Mouse (Mus musculus) lung, adult 18-20 months (tissue): Measurements from ENCODE around the gene Akap4.

ENCODE experiments used
- DNase-seq, 2 experiments: peaks; one replicate each; pipeline ENCODE4 v3.0.0; 2022; ENCODE audit warnings: mixed read lengths in 2 of 2

Gene Akap4

GRCm38 (mm10) chrX:7067219-7067618 lies at the start of gene Akap4:
Akap4 (plus strand) TSS chrX:7067519.
- no peak for DNase-seq

GRCm38 (mm10) chrX:7041519-7041918 lies 25.8 kb upstream of the Akap4 start, which contains the start of gene Ccnb3:
Ccnb3 (minus strand) TSS chrX:7041619.
- DNase-seq: no peak

- no peak for DNase-seq
Observed at GRCm38 (mm10) chrX:7057056-7057455, 10.3 kb upstream of the Akap4 start.

- no peak for DNase-seq
Observed at GRCm38 (mm10) chrX:7057634-7058033, 9.7 kb upstream of the Akap4 start.

GRCm38 (mm10) chrX:7064109-7064508 lies 3.2 kb upstream of the Akap4 start:
- DNase-seq: no peak

GRCm38 (mm10) chrX:7068002-7068401 lies 683 bp downstream of the Akap4 start:
- DNase-seq: peak; percentile 33 to 60

- no peak for DNase-seq
Observed at GRCm38 (mm10) chrX:7079820-7080429, 12.6 kb downstream of the Akap4 start.

- no peak for DNase-seq
Observed at GRCm38 (mm10) chrX:7085878-7086277, 18.6 kb downstream of the Akap4 start.

GRCm38 (mm10) chrX:7090323-7090722 lies 23.0 kb downstream of the Akap4 start:
- no peak for DNase-seq

- DNase-seq: no peak
Observed at GRCm38 (mm10) chrX:7102280-7102679, 35.0 kb downstream of the Akap4 start.

- no peak for DNase-seq
Observed at GRCm38 (mm10) chrX:7114885-7115284, 47.6 kb downstream of the Akap4 start.

- no peak for DNase-seq
Observed at GRCm38 (mm10) chrX:7121618-7122280, 54.4 kb downstream of the Akap4 start.
